Mouse (Mus musculus): ENCODE measurements around the gene Clcnka.

- TF ChIP-seq POLR2A (IDR thresholded peaks at IDR 0.05; ENCODE audit: low read depth, low read length) (no peak), CTCF (IDR thresholded peaks at IDR 0.05; ENCODE audit: borderline replicate concordance, insufficient read depth, low read length) (no peak)
Measured at GRCm38 (mm10) chr4:141435974-141436373, 37.5 kb upstream of the Clcnka start, which contains the start of gene Srarp.
